Mouse (Mus musculus) kidney, postnatal 36 days (tissue): ENCODE results near the gene Ficd.
A peak's percentile ranks its signal among the peaks of the same experiment; 100 is the strongest.

Experiments used
- DNase-seq, 2 experiments: peaks; one replicate each; pipeline ENCODE4 v3.0.0; 2021 to 2022; ENCODE audit warnings: mixed read lengths in 2 of 2

Gene Ficd

GRCm38 (mm10) chr5:113735345-113736112 is at the start of gene Ficd:
Ficd (plus strand) TSS chr5:113735803.
- DNase-seq = peak; percentile 96

- DNase-seq = no peak
Measured at GRCm38 (mm10) chr5:113687514-113687913, 48.1 kb upstream of the Ficd start.

- no peak for DNase-seq
Measured at GRCm38 (mm10) chr5:113690069-113690548, 45.5 kb upstream of the Ficd start.

- DNase-seq = no peak
Measured at GRCm38 (mm10) chr5:113690866-113691265, 44.7 kb upstream of the Ficd start.

GRCm38 (mm10) chr5:113693196-113693755 is 42.3 kb upstream of the Ficd start:
- no peak for DNase-seq

GRCm38 (mm10) chr5:113694000-113694399 is 41.6 kb upstream of the Ficd start:
- DNase-seq = no peak

- no peak for DNase-seq
Measured at GRCm38 (mm10) chr5:113694415-113694814, 41.2 kb upstream of the Ficd start.

- no peak for DNase-seq
Measured at GRCm38 (mm10) chr5:113700388-113701023, 35.1 kb upstream of the Ficd start.

GRCm38 (mm10) chr5:113703803-113704585 is 31.6 kb upstream of the Ficd start:
- peak; percentile 30 to 39 for DNase-seq

GRCm38 (mm10) chr5:113712861-113713260 is 22.7 kb upstream of the Ficd start:
- no peak for DNase-seq

GRCm38 (mm10) chr5:113716581-113717388 is 18.8 kb upstream of the Ficd start:
- DNase-seq = peak in 1 of 2 experiments; percentile 27

GRCm38 (mm10) chr5:113719221-113719661 is 16.4 kb upstream of the Ficd start:
- DNase-seq = no peak

- DNase-seq = no peak
Measured at GRCm38 (mm10) chr5:113722224-113723013, 13.2 kb upstream of the Ficd start.

GRCm38 (mm10) chr5:113723567-113724237 is 11.9 kb upstream of the Ficd start:
- DNase-seq = no peak

- DNase-seq = peak; percentile 75 to 90
Measured at GRCm38 (mm10) chr5:113724446-113724845, 11.2 kb upstream of the Ficd start, which contains the start of gene 1700069L16Rik. 1700069L16Rik (minus strand) TSS chr5:113724772.

- no peak for DNase-seq
Measured at GRCm38 (mm10) chr5:113725417-113725816, 10.2 kb upstream of the Ficd start.

GRCm38 (mm10) chr5:113726618-113727017 is 9.0 kb upstream of the Ficd start:
- no peak for DNase-seq

GRCm38 (mm10) chr5:113727238-113727637 is 8.4 kb upstream of the Ficd start:
- no peak for DNase-seq

GRCm38 (mm10) chr5:113728011-113728410 is 7.6 kb upstream of the Ficd start:
- no peak for DNase-seq

- no peak for DNase-seq
Measured at GRCm38 (mm10) chr5:113728691-113729090, 6.9 kb upstream of the Ficd start.
